Mouse (Mus musculus) left cerebral cortex, postnatal 36 days (tissue): ENCODE measurements around the gene Tex28. TPM values are rescaled to one million over a fixed set of nuclear protein-coding genes. Genes with fewer than 3 reads are reported as not detected.
"Not testable (repeated sequence)": the region's sequence is repeated elsewhere in the genome, so short reads cannot be mapped to it uniquely, and the experiment has no call there.

Experiments
- DNase-seq, 2 experiments: peaks; one replicate each; pipeline ENCODE4 v3.0.0; 2021 to 2022; ENCODE audit warnings: low spot score in 2 of 2, mixed read lengths in 1 of 2
- intact Hi-C: fragments of 180-260 bp; cut with DNase I; formaldehyde crosslinking; loops from one replicate; pipeline ENCODE4 v1.15.1; 2025
- total RNA-seq, 2 experiments: library from RNA; stranded (reverse); gene quantifications; 2 replicates each; pipeline ENCODE4 v1.2.3; 2021

Gene Tex28
- not detected for total RNA-seq

GRCm38 (mm10) chrX:74167738-74168137, at the start of gene Tex28:
Tex28 (minus strand) TSS chrX:74167838.
- intact Hi-C loops, result no loop called here

GRCm38 (mm10) chrX:74203556-74203955, 35.9 kb upstream of the Tex28 start:
- no peak for DNase-seq
- intact Hi-C loops, result no loop called here

More at GRCm38 (mm10) chrX:74167738-74168137, at the start of gene Tex28:
- DNase-seq, result no peak

GRCm38 (mm10) chrX:74176959-74177358, 9.3 kb upstream of the Tex28 start, which contains the start of gene Tktl1:
Tktl1 (plus strand) TSS chrX:74177259.
- no peak for DNase-seq
- intact Hi-C loops, result no loop called here

- intact Hi-C loops, DNase-seq: not testable (repeated sequence)
Measured at GRCm38 (mm10) chrX:74135263-74135662, 32.4 kb downstream of the Tex28 start, which contains the start of gene Mecp2. Mecp2 (minus strand) TSS chrX:74135363.

GRCm38 (mm10) chrX:74127164-74127563, 40.5 kb downstream of the Tex28 start, which contains the start of gene Opn1mw:
Opn1mw (plus strand) TSS chrX:74127464.
- no peak for DNase-seq
- intact Hi-C loops, result no loop called here

GRCm38 (mm10) chrX:74124975-74125374, 42.7 kb downstream of the Tex28 start:
- no peak for DNase-seq
- intact Hi-C loops, result loop anchor here (5.0 kb wide), 1 partner anchor 117 kb away; no protein-coding TSS in a partner anchor

GRCm38 (mm10) chrX:74115511-74115910, 52.1 kb downstream of the Tex28 start:
- DNase-seq, result peak; percentile 35 to 42
- intact Hi-C loops, result loop anchor here (10.0 kb wide), 1 partner anchor 299 kb away; no protein-coding TSS in a partner anchor

- intact Hi-C loops, result loop anchor here (10.0 kb wide), 1 partner anchor 301 kb away; no protein-coding TSS in a partner anchor
- no peak for DNase-seq
Measured at GRCm38 (mm10) chrX:74114036-74114435, 53.6 kb downstream of the Tex28 start.

- no peak for DNase-seq
- intact Hi-C loops, result no loop called here
Measured at GRCm38 (mm10) chrX:74108747-74109146, 58.9 kb downstream of the Tex28 start.

GRCm38 (mm10) chrX:74105916-74106315, 61.7 kb downstream of the Tex28 start:
- DNase-seq, result no peak
- intact Hi-C loops, result no loop called here

GRCm38 (mm10) chrX:74103457-74104188, 64.0 kb downstream of the Tex28 start:
- peak in 1 of 2 experiments; percentile 5 for DNase-seq
- intact Hi-C loops, result no loop called here

Other genes starting within 250 kb of the Tex28 start
- gene Arhgap4, start 246.0 kb downstream of the Tex28 start, total RNA-seq, result 1 to 10 TPM; 3.0 to 6.6 TPM
- 10 to 100 TPM; 52.5 to 54.7 TPM for gene Naa10, start 245.9 kb downstream of the Tex28 start, total RNA-seq
- gene Renbp, start 237.0 kb downstream of the Tex28 start, total RNA-seq, result 1 to 10 TPM; 5.5 to 7.3 TPM
- gene Hcfc1, start 201.5 kb downstream of the Tex28 start, total RNA-seq, result 10 to 100 TPM; 69.4 to 75.1 TPM
- 10 to 100 TPM; 44.0 to 53.8 TPM for gene Irak1, start 143.9 kb downstream of the Tex28 start, total RNA-seq
- gene Opn1mw, start 40.4 kb downstream of the Tex28 start, total RNA-seq, result under 1 TPM in 1 of 2 experiments, not detected in 1; 0.66 TPM
- 10 to 100 TPM; 82.0 to 91.2 TPM for gene Mecp2, start 32.5 kb downstream of the Tex28 start, total RNA-seq
- not detected for gene Tktl1, start 9.4 kb upstream of the Tex28 start, total RNA-seq
- gene Flna, start 82.0 kb upstream of the Tex28 start, total RNA-seq, result 10 to 100 TPM; 57.5 to 74.0 TPM
- gene Emd, start 86.8 kb upstream of the Tex28 start, total RNA-seq, result 10 to 100 TPM; 33.6 to 39.0 TPM
- 100 to 1,000 TPM; 182 to 197 TPM for gene Rpl10, start 103.0 kb upstream of the Tex28 start, total RNA-seq
- gene Taz, start 114.1 kb upstream of the Tex28 start, total RNA-seq, result 10 to 100 TPM; 49.7 to 64.0 TPM
- 1 to 10 TPM; 2.0 to 2.3 TPM for gene Dnase1l1, start 114.5 kb upstream of the Tex28 start, total RNA-seq
- gene Atp6ap1, start 129.3 kb upstream of the Tex28 start, total RNA-seq, result 100 to 1,000 TPM; 340 to 365 TPM
- gene Gdi1, start 137.2 kb upstream of the Tex28 start, total RNA-seq, result 100 to 1,000 TPM; 583 to 584 TPM
- 10 to 100 TPM; 30.1 to 31.9 TPM for gene Fam50a, start 145.2 kb upstream of the Tex28 start, total RNA-seq
- 10 to 100 TPM; 17.1 to 28.7 TPM for gene Plxna3, start 161.2 kb upstream of the Tex28 start, total RNA-seq
- gene Lage3, start 185.8 kb upstream of the Tex28 start, total RNA-seq, result 10 to 100 TPM; 23.0 to 26.9 TPM
- gene Ubl4a, start 205.4 kb upstream of the Tex28 start, total RNA-seq, result 10 to 100 TPM; 64.6 to 77.3 TPM
- 1 to 10 TPM; 2.4 to 2.7 TPM for gene Slc10a3, start 205.5 kb upstream of the Tex28 start, total RNA-seq
- 10 to 100 TPM; 18.0 to 22.5 TPM for gene Fam3a, start 225.4 kb upstream of the Tex28 start, total RNA-seq
- 10 to 100 TPM; 46.9 to 49.9 TPM for gene Ikbkg, start 225.5 kb upstream of the Tex28 start, total RNA-seq